Mouse (Mus musculus) cerebellum, adult 8-10 months (tissue): ENCODE data around the gene CK137956.

Experiments used
- DNase-seq: peaks from one replicate; pipeline ENCODE4 v3.0.0; 2022

CK137956 gene

GRCm38 (mm10) chr4:127970901-127971868, at the start of gene CK137956:
Gene CK137956, minus strand, starts transcription at chr4:127970951.
- no peak for DNase-seq

GRCm38 (mm10) chr4:128019465-128019864, 48.7 kb upstream of the CK137956 start:
- peak; percentile 33 for DNase-seq

DNA sequence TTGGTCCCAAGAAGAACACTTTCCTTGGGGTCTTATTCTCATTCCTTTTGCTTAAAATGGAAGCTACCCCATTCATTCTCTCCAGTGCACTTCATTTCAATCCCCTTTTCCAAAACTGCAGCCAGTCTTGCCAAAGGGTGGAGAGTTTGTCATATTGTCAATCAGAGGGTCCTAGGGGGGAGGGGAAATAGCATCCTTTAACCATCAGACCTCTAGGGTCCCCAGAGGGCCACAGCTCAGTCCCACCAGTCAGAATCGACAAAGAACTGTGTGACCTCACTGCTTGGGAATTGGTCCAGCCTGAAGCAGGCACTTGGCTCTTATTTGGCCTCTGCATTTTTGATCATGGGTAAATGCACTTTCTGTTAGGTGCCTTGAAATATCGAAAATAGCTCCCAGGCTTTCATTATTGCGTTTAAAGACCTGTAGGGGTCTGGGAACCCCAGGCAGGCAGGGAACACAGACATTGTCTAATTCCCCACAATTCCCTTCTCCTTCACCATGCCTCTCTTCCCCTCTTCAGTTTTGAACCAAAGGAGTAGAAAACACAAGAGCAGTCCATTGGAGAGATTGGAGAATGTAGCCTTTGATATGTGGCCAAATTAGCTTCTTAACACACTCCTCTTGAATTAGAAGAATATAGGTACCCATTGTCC, 34.2 kb upstream of the CK137956 start:
- DNase-seq = no peak

DNA sequence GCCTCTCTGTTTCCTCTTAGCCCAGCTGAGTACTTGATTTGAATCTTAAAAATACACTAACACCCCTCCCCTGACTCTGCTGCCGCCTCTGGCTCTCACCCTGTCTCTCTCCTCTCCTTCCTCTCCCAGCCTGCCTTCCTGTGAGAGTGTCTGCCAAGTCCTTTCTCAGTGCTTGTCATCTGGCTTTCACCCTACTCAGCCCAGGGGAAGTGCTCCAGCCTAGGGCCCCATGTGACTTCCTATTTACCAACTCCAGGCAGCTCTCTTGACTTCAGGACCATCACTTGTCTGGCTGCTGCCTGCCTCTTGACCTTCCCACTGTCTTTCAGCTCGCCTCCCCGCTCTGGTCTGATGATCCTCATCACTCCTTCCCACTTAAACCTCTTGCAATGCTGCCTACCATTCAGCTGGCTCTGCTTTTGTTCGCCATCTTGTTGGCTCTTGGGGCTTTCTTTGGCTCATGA, 31.9 kb upstream of the CK137956 start:
- no peak for DNase-seq

DNA sequence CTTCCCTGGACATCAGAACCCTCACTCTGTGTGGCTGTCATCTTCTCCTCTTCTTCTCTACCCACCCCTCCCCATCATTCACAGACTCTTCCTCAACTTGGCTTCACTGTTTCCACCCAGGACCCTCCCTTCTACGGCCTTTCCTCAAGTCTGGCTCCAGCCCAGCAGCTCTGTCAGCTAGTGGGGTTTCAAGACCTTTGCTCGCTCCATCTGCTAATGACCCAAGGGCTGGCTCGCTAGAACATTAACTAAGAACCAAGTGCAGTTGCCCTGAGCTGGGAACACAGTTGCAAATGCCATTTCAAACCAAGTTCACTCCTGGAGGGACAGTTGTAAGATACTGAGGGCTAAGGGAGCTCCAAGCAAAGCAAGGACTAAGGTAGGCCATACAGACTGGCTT, 28.5 kb upstream of the CK137956 start:
- DNase-seq = no peak

- peak; percentile 67 for DNase-seq
These were observed 18.7 kb upstream of the CK137956 start for GRCm38 (mm10) chr4:127989347-127989995.

GRCm38 (mm10) chr4:127988526-127989180, 17.9 kb upstream of the CK137956 start:
- no peak for DNase-seq

DNA sequence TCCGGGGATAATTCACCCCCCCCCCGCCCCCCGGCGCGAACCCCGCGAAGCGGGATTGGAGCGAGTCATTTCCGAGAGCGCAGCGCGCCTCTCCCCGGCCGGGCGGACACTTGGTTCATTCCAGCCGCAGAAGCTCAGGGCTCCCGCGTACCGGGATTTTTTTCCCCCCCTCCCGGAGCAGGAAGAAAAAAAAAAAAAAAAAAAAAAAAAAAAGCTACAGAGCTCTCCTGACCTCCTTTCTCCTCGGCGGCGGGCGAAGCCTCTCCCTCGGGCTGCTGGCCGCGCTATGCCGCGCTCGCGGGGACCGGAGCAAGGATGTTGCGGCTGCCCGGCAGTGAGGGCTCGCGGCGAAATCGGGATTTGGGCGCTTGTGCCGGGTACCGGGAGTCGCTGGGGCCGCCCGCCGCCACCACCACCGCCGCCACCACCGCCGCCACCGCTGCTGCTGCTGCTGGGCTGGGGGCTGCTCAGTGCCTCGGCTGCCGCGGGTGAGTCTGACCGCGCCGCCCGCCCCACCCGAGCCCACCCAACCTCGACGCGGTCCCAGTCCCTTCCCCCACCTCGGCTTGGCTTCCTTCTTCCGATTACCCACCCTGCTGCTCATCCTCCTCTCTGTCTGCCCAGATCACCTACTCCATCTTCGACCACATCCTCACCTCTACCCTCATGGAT, 17.2 kb upstream of the CK137956 start, which contains the start of gene Csmd2:
Gene Csmd2, plus strand, starts transcription at position 74 of the 672 bp plus-strand sequence.
- peak; percentile 70 for DNase-seq

DNA sequence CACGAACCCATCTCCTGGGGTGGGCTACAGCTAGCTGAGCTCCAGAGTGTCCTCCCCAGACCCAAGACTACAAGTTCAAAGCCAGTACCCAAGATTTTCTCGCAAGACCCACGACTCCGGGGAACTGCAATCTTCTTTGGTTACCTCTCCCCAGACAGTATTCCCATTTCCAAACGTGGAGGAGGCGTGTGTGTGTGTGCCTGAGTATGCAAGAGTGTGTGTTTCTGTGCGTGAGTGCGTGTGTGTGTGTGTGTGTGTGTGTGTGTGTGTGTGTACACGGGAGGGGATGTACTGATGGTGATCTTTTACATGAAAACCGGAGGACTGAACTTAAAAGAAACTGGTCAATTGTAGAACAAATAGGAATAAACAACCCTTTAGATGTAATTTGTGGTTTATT, 16.5 kb upstream of the CK137956 start:
- DNase-seq = no peak

- no peak for DNase-seq
These were observed 15.8 kb upstream of the CK137956 start for GRCm38 (mm10) chr4:127986491-127987075.

- DNase-seq = no peak
These were observed 15.1 kb upstream of the CK137956 start for GRCm38 (mm10) chr4:127985874-127986273.

- DNase-seq = no peak
These were observed 13.7 kb upstream of the CK137956 start for GRCm38 (mm10) chr4:127984426-127984825.

- no peak for DNase-seq
These were observed 10.4 kb upstream of the CK137956 start for GRCm38 (mm10) chr4:127981125-127981524.

DNA sequence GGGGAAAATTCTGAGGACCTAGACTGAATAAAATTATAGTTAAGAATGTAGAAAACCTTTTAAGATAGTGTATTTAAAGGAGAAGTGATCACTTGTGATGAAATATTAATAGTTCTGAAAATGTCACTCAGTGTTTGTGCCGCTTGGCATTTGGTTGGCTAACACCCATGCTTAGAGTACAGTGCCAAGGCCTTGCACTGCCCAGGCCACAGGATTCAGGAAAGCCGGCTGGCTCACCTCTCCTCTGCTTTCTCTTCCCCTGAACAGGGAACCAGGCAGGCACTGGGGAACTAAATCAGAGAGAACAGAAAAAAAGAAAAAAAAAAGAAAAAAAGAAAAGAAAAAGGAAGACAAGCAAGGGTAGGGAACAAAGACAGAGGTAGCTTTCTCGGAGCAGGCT, 2.2 kb upstream of the CK137956 start:
- DNase-seq = no peak

DNA sequence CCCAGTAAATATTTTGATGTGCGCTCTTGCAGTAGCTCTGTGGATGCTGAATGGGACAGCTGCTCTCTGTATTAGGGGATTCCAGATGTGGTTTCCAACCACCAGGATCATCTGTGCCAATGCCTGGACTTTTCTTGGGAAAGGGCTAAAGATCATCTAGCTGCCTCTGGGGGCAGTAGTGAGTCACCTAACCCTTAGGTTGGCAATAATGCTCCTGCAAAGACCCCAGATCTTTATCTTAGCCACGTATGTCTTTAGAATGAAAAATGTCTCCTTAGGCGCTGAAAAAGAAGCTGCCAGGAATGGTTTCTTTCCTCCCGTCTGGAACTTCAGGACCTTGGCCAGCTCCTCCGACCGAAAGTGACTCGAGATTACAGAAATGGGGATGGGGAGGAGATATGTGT, 731 bp downstream of the CK137956 start:
- no peak for DNase-seq

- peak; percentile 77 for DNase-seq
These were observed 1.6 kb downstream of the CK137956 start for GRCm38 (mm10) chr4:127969101-127969500.

DNA sequence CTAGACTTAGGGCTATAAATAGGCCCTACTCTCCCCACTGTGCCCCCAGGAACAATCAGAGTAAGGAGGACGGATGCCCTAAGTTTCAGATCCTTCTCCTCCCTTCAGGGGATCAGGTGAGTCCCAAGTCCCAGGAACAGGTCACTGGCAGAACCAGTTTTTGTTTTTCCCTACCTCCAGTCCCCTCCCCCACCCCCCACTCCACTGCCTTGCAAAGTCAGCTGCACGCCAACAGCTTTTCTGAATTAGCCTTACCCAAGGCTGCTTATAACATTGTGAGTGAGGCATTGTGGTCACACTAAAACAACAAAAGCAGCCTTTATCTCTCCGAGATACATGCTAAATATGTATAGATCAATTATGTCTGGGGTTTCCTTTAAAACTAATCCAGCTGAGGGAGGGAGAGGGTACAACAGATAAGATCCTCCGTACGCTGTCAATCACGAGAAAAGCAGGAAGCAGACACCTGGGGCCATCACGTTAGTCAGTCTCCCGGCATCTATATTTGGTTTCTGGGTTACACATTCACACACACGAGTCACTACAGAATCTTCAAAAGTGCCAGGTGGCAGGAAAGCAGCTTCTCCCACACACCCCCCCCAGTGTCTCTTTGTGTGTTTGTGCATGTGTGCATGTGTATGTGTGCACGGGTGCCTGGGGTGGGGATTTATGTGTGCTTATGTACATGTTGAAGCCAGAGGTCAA, 17.6 kb downstream of the CK137956 start:
- no peak for DNase-seq

DNA sequence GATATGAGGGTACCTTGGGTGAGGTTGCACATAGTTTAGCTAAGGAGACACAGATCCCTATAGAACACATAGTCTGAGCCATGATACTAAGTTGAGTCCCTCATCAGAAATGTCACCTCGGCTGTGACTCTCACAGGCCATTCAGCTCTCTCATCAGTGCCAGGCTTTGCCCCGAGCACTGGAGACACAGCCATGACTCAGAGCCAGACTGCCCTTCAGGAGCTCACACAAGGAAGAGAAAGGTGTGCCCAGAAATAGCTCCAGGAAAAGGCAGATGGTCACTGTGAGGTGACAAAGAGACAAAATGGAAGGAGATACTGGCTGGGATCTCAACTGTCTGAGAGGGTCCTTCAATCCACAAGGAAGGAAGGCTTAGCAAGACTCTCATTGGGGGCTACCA, 23.1 kb downstream of the CK137956 start:
- peak; percentile 61 for DNase-seq

- DNase-seq = no peak
These were observed 33.3 kb downstream of the CK137956 start for GRCm38 (mm10) chr4:127937474-127937873.

DNA sequence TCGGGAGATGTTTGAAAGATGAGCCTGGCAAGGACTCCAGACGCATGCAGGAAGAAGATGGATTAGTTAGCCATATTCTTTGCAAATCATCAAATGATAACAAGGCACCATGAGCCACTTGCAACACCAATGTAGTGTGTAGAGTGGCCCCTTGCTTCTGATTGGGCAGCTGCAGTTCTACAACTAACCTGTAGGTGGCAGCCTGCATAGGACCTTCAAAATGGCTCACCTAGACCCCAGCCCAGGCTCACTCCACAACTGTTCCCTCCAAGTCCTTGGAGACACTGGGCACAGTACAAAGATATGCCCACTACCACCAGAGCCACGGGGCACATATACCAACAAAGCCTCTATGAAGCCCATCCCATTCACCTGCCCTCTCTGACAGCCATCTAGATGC, 35.4 kb downstream of the CK137956 start:
- DNase-seq = peak; percentile 45

DNA sequence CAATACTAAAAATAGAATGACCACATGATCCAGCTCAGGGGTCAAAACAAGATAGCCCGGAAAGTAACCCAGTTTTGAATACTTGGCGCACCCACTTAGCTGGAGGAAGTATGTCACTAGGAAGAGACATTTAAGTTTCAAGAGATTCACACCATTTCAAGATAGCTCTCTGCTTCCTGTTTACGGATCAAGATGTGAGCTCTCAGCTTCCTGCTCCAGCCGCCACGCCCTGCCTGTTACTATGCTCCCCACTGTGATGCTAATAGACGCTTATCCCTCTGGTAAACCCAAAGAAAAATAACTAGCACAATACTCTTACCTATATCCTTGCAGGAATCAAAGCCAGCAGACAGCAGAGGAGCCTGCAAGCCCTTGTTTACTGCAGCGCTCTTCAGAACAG, 57.2 kb downstream of the CK137956 start:
- DNase-seq = no peak
